Mouse (Mus musculus): ENCODE measurements around the gene Gm32687. TPM values are rescaled to one million over a fixed set of nuclear protein-coding genes. Genes with fewer than 3 reads are reported as not detected.

The Gm32687 gene
- 5.6 and 6.8 TPM in 2 replicates for polyA plus RNA-seq (2012; rRNA removed)

DNA sequence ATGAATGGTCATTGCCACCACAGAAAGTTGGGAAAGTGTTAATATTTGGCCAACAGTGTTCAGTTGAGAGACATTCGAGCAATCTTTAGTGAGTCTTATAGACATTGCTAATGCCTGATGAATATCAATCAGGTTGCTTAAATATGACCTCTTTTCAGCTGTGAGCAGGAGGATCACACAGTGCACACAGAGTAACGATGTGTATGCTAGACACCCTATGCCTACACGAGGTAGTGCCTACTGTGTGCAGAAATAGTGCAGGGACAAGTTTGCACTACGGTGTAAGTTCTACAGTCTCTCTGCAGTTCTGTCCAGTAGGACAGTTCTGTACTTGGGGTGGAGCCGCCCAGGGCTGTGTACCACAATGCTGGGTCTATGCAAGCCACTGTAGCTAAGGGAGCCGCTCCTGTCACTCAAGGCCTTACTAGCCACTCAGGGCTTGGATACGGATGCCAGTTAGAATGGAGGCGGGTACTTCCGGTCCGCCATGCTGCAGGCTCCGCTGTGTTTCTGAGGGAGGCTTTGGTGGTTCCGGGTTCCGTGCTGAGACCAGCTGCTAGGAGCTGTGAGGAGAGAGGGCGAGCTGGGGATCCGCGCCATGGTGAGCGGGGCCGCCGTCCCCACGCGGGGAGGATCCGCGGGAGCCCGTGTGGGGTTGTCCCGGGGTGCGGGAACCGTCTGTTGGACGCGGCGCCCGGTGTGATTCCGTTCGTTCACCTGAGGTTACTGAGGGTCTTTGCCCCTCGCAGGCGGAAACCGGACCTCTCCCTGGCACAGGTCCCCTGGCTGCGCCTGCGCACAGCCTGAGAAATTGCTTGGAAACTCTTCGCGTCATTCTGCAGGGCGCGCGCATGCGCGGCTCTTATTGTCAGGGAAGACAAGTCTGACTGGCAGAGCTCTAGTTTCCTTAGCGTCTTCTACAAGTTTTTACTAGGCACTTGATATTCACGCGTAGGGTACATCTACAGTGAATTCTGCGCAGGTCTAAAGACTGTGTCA, at the start of gene Gm32687:
TSS of gene Gm32687 (plus strand) at position 526 of the 999 bp plus-strand sequence.

GRCm38 (mm10) chr10:81929842-81930743, 66.4 kb downstream of the Gm32687 start, which contains the start of gene Zfp781:
TSS of gene Zfp781 (minus strand) at chr10:81930480.

Other genes with a start within 250 kb of the Gm32687 start
- 45.2 and 51.5 TPM in 2 replicates for gene Sirt6, start 236.1 kb upstream of the Gm32687 start, polyA plus RNA-seq (2012; rRNA removed)
- gene Ankrd24, start 235.4 kb upstream of the Gm32687 start, polyA plus RNA-seq (2012; rRNA removed): 121 and 135 TPM in 2 replicates
- 3.8 and 4.0 TPM in 2 replicates for gene Gm10778, start 214.9 kb upstream of the Gm32687 start, polyA plus RNA-seq (2012; rRNA removed)
- gene Zfp433, start 159.1 kb upstream of the Gm32687 start, polyA plus RNA-seq (2012; rRNA removed): 6.7 and 7.2 TPM in 2 replicates
- gene Gm3055, start 92.8 kb upstream of the Gm32687 start, polyA plus RNA-seq (2012; rRNA removed): 11.3 and 14.0 TPM in 2 replicates
- 0.56 and 0.82 TPM in 2 replicates for gene Gm4767, start 51.7 kb upstream of the Gm32687 start, polyA plus RNA-seq (2012; rRNA removed)
- gene Zfp781, start 66.5 kb downstream of the Gm32687 start, polyA plus RNA-seq (2012; rRNA removed): 4.2 and 4.4 TPM in 2 replicates
- gene Zfp873, start 184.2 kb downstream of the Gm32687 start, polyA plus RNA-seq (2012; rRNA removed): 10.2 and 10.6 TPM in 2 replicates
- 3.3 and 3.5 TPM in 2 replicates for gene BC024063, start 219.4 kb downstream of the Gm32687 start, polyA plus RNA-seq (2012; rRNA removed)